Mouse (Mus musculus) lung, postnatal 0 days (tissue): ENCODE measurements around the gene Mnat1.

Experiments used
- CTCF ChIP-seq: IDR thresholded peaks from 2 replicates; pipeline ENCODE4 v1.5.1; 2016; ENCODE audit warnings: antibody characterized with exemption, mild to moderate bottlenecking
- EP300 ChIP-seq: IDR thresholded peaks from 2 replicates; pipeline ENCODE4 v1.6.1; 2016; ENCODE audit warnings: antibody characterized with exemption, mild to moderate bottlenecking, control low read depth

GRCm38 (mm10) chr12:73215773-73216172 lies 92.3 kb downstream of the Mnat1 start:
- TF ChIP-seq CTCF = no peak
- TF ChIP-seq EP300 = no peak
